ENCODE assay signal across 8 mouse cellular contexts in genomic region chr12:84114153-84114994, GRCm38 (mm10). TPM values are rescaled to one million over a fixed set of nuclear protein-coding genes. Genes with fewer than 3 reads are reported as not detected.
DNase-seq lines count a peak whose midpoint lies in the region; ATAC-seq lines count a peak whose summit lies in the region.

Dnal1 (plus strand) TSS chr12:84114366.

- peak; percentile 100 for ATAC-seq in forebrain, embryonic 14.5 days
- peak; percentile 87 for ATAC-seq in liver, embryonic 16.5 days (ENCODE audit: low read depth)
- ATAC-seq in neural tube, embryonic 13.5 days (ENCODE audit: low read depth) = peak; percentile 98

- H3K4me1 ChIP-seq in forebrain, embryonic 14.5 days (ENCODE audit: control insufficient read depth, insufficient read depth, low read length) = peaks cover 6% of the 10 kb centered on the region
- H3K4me1 ChIP-seq in liver, embryonic 16.5 days (ENCODE audit: control insufficient read depth, low read depth, low read length) = no peaks in the 10 kb centered on the region; the same call in 1 of the 2 replicates
- peaks cover 12% of the 10 kb centered on the region for H3K4me1 ChIP-seq in neural tube, embryonic 13.5 days (replicated peaks)

- H3K9ac ChIP-seq in forebrain, embryonic 14.5 days (ENCODE audit: low read length) = peak within 1 kb of the TSS; percentile 79
- H3K9ac ChIP-seq in liver, embryonic 16.5 days (ENCODE audit: low read depth, low read length) = peak within 1 kb of the TSS; percentile 51; the same call in 1 of the 2 replicates
- peak within 1 kb of the TSS; percentile 85 for H3K9ac ChIP-seq in neural tube, embryonic 13.5 days

- 3% methylated on average over 31 of the region's 35 CpGs for WGBS in forebrain, embryonic 14.5 days
- 4% methylated on average over 34 of the region's 35 CpGs for WGBS in large intestine, adult 2 months
- WGBS in liver, embryonic 16.5 days (ENCODE audit: insufficient replicate concordance) = 3% methylated on average over 32 of the region's 35 CpGs
- 3% methylated on average over 30 of the region's 35 CpGs for WGBS in neural tube, embryonic 13.5 days

- peak within 1 kb of the TSS; percentile 66 for H3K4me2 ChIP-seq in forebrain, embryonic 14.5 days (ENCODE audit: low read length)
- peak within 1 kb of the TSS; percentile 80 for H3K4me2 ChIP-seq in liver, embryonic 16.5 days (ENCODE audit: low read depth, low read length)
- H3K4me2 ChIP-seq in neural tube, embryonic 13.5 days = peak within 1 kb of the TSS; percentile 82

- no peaks in the 10 kb centered on the region for H3K9me3 ChIP-seq in forebrain, embryonic 14.5 days (replicated peaks; ENCODE audit: control insufficient read depth, low read length)
- no peaks in the 10 kb centered on the region for H3K9me3 ChIP-seq in liver, embryonic 16.5 days (replicated peaks; ENCODE audit: control insufficient read depth, low read length)
- H3K9me3 ChIP-seq in neural tube, embryonic 13.5 days = no peaks in the 10 kb centered on the region

- H3K36me3 ChIP-seq in forebrain, embryonic 14.5 days (ENCODE audit: control insufficient read depth, insufficient read depth, low read length) = no peaks in the 10 kb centered on the region
- no peaks in the 10 kb centered on the region for H3K36me3 ChIP-seq in liver, embryonic 16.5 days (ENCODE audit: control insufficient read depth, insufficient read depth)
- no peaks in the 10 kb centered on the region for H3K36me3 ChIP-seq in neural tube, embryonic 13.5 days

- DNase-seq in ES-CJ7 (ENCODE audit: low read depth, low spot score) = peak; percentile 92
- DNase-seq in cerebellum, adult 11 months = peak; percentile 84
- peak; percentile 96 for DNase-seq in forebrain, embryonic 14.5 days (ENCODE audit: low spot score)
- DNase-seq in heart, postnatal 14 days = peak; percentile 91 to 92
- DNase-seq in large intestine, adult 2 months (ENCODE audit: low read depth, low spot score) = peak; percentile 52
- DNase-seq in telencephalon, adult 2 months (ENCODE audit: low read depth, low spot score) = peak; percentile 86

- peak within 1 kb of the TSS; percentile 45; the same call in 1 of the 2 replicates for H3K27ac ChIP-seq in forebrain, embryonic 14.5 days (ENCODE audit: low read depth, low read length)
- no peak within 1 kb of the TSS for H3K27ac ChIP-seq in liver, embryonic 16.5 days (ENCODE audit: low read length)
- peak within 1 kb of the TSS; percentile 61 for H3K27ac ChIP-seq in neural tube, embryonic 13.5 days (replicated peaks)

- H3K27me3 ChIP-seq in forebrain, embryonic 14.5 days (replicated peaks; ENCODE audit: control insufficient read depth, insufficient read depth, low read length) = no peaks in the 10 kb centered on the region
- H3K27me3 ChIP-seq in liver, embryonic 16.5 days (ENCODE audit: control insufficient read depth, insufficient read depth, low read depth, low read length) = no peaks in the 10 kb centered on the region
- H3K27me3 ChIP-seq in neural tube, embryonic 13.5 days = no peaks in the 10 kb centered on the region

- intact Hi-C loops in heart, postnatal 14 days (cut with DNase I) = no loop called here

- peak within 1 kb of the TSS; percentile 55 for H3K4me3 ChIP-seq in forebrain, embryonic 14.5 days (ENCODE audit: low read depth, low read length)
- peak within 1 kb of the TSS; percentile 66 for H3K4me3 ChIP-seq in liver, embryonic 16.5 days (ENCODE audit: low read depth, low read length)
- peak within 1 kb of the TSS; percentile 84 for H3K4me3 ChIP-seq in neural tube, embryonic 13.5 days

RNA-seq across cellular contexts. Expression of gene Dnal1, which starts in this region (rescaled TPM):
- 6.6 and 8.9 TPM in 2 replicates for polyA plus RNA-seq in forebrain, embryonic 14.5 days (2014; fragmentation: Nextera tagmentation; extraction: Ambion mirVana)
- 10 to 100 TPM in 1 of 2 experiments, 1 to 10 TPM in 1; 9.4 to 10.5 TPM for total RNA-seq in heart, postnatal 14 days (2021)
- 0.69 and 1.2 TPM in 2 replicates for polyA plus RNA-seq in large intestine, adult 2 months (2012; rRNA removed)
- polyA plus RNA-seq in liver, embryonic 16.5 days (2015; fragmentation: Nextera tagmentation; extraction: Ambion mirVana) = 0.33 and 0.42 TPM in 2 replicates
- 4.9 and 7.0 TPM in 2 replicates for polyA plus RNA-seq in neural tube, embryonic 13.5 days (2015; fragmentation: Nextera tagmentation; extraction: Ambion mirVana)

Comparison
In these comparisons a context has a peak if more than half of its experiments do, and no peak if none do; other contexts are left out.
1. Peak in ATAC-seq, H3K4me3 ChIP-seq, H3K9ac ChIP-seq and H3K4me2 ChIP-seq in liver, embryonic 16.5 days; RNA of the gene not detected or under 1 TPM.